Mouse (Mus musculus) cortical plate, adult 2 months (tissue): Measurements from ENCODE around the gene Pip5kl1. TPM values are rescaled to one million over a fixed set of nuclear protein-coding genes. Genes with fewer than 3 reads are reported as not detected.

ENCODE experiments used
- H3K27ac ChIP-seq: fragments of 200-500 bp; 2 replicates; pipeline ENCODE4 v1.5.1; 2012; ENCODE audit warnings: low read length, control low read depth, inconsistent platforms; ENCODE audit not compliant: insufficient read depth
- H3K4me1 ChIP-seq: fragments of 200-500 bp; 2 replicates; pipeline ENCODE4 v1.6.1; 2011; ENCODE audit warnings: low read length; ENCODE audit not compliant: control insufficient read depth, insufficient read depth
- H3K4me3 ChIP-seq: fragments of 200-500 bp; 2 replicates; pipeline ENCODE4 v1.5.1; 2011; ENCODE audit warnings: mild to moderate bottlenecking, low read length, control low read depth; ENCODE audit not compliant: insufficient read depth
- CTCF ChIP-seq: fragments of 200-500 bp; IDR thresholded peaks from 2 replicates; pipeline ENCODE4 v1.5.1; 2011; ENCODE audit warnings: mild to moderate bottlenecking, control low read depth, low read length; ENCODE audit not compliant: insufficient read depth; ENCODE audit errors: extremely low read depth
- POLR2A ChIP-seq: fragments of 200-500 bp; IDR thresholded peaks from 2 replicates; pipeline ENCODE4 v1.6.1; 2011; ENCODE audit warnings: mild to moderate bottlenecking, low read length, control low read depth; ENCODE audit not compliant: insufficient read depth; ENCODE audit errors: extremely low read depth
- polyA plus RNA-seq: library from polyadenylated mRNA; depleted of rRNA; stranded (reverse); fragments of >200 nt; gene quantifications from 2 replicates; pipeline ENCODE4 v1.2.3, GENCODE M21; 2012

Pip5kl1 gene
- polyA plus RNA-seq, 1 experiment: 31.3 TPM

GRCm38 (mm10) chr2:32536086-32536633, 38.4 kb upstream of the Pip5kl1 start:
- TF ChIP-seq POLR2A: no peak
- TF ChIP-seq CTCF: no peak
- Histone ChIP-seq H3K4me3 (peak overlapping the region; percentile 67), H3K4me1 (peaks cover 4% of the 10 kb centered on the region; the same call in 1 of the 2 replicates), H3K27ac (peak overlapping the region; percentile 99; the same call in 1 of the 2 replicates)

GRCm38 (mm10) chr2:32536634-32537359, 37.8 kb upstream of the Pip5kl1 start:
- Histone ChIP-seq H3K27ac (peak overlapping the region; percentile 99; the same call in 1 of the 2 replicates), H3K4me3 (peak overlapping the region; percentile 67), H3K4me1 (peaks cover 4% of the 10 kb centered on the region; the same call in 1 of the 2 replicates)
- 0 out of 2 replicates have a peak, but pooled peaks have one; percentile 12 for TF ChIP-seq POLR2A
- TF ChIP-seq CTCF: no peak

DNA sequence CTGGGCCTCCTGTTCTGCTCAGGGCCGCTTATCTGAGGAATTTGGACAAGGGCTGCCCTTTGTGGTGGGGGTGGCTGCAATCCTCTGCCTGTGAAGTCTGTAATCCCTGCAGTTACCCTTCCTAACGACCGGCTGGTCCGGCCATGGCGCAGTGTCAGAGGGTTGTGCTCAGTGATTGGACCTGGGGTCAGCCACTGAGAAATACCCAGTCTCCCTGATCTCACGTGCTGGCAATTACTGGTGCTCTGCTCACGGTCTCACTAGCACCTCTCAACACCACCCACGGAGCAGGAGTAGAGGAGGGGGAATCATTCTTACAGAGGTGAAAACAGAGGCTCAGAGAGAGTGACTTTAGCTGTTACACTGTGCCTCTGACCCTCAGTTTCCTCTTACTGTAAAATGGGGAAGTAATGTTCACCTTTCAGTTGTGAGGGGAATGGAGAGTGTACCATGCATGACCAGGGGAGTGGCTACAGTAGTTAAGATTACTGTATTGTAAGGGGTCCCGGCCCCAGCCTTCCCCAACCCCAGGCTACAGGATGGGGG, 37.2 kb upstream of the Pip5kl1 start:
- TF ChIP-seq POLR2A (no peak), CTCF (no peak)
- Histone ChIP-seq H3K27ac (no peak overlapping the region), H3K4me3 (peak overlapping the region; percentile 67), H3K4me1 (peaks cover 4% of the 10 kb centered on the region; the same call in 1 of the 2 replicates)

DNA sequence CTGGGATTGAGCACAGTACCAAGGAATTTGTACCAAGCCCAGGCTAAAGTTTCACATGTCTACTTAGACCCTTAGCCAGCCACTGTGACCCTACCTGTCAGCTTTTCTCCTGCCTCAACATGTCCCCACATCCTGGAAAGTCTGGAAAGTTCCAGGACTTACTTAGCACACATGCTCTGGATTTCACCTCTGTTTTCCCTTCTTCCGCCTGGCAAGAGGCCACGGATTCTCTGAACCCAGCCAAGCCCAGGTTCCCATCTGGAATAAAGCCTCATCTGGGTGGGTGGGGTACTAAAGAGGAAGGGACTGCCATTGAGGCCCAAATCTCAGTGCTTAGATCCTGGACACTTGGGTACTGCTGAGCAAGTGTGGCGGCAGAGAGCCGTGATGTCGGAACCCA, 36.7 kb upstream of the Pip5kl1 start:
- TF ChIP-seq CTCF (no peak), POLR2A (no peak)
- Histone ChIP-seq H3K4me3 (peak overlapping the region; percentile 67), H3K27ac (no peak overlapping the region), H3K4me1 (peaks cover 4% of the 10 kb centered on the region; the same call in 1 of the 2 replicates)

DNA sequence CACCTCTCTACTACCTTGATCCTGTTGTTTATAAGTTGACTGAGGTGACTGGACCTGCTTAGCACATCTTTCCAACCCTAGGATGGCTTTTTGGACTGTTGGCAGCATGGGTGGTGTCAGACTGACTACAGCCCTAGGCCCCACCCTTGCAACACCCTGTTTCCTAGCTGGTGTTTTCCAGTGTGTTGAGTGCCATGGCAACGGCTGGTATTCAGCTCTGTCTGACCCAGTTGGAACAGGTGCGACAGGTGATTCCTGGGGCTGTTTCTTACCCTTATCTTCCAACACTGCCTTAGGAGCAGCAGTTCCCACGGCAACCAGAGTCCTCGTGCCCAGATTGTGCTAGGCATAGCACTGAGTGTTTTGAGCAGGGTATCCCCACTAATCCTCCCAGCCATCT, 36.1 kb upstream of the Pip5kl1 start:
- H3K4me3 ChIP-seq: peak overlapping the region; percentile 67; the same call in 1 of the 2 replicates
- no peak for TF ChIP-seq CTCF
- H3K27ac ChIP-seq: no peak overlapping the region
- peaks cover 4% of the 10 kb centered on the region; the same call in 1 of the 2 replicates for H3K4me1 ChIP-seq

GRCm38 (mm10) chr2:32539452-32539981, 35.1 kb upstream of the Pip5kl1 start:
- TF ChIP-seq CTCF: no peak
- Histone ChIP-seq H3K4me1 (peaks cover 4% of the 10 kb centered on the region; the same call in 1 of the 2 replicates), H3K4me3 (no peak overlapping the region), H3K27ac (no peak overlapping the region)

DNA sequence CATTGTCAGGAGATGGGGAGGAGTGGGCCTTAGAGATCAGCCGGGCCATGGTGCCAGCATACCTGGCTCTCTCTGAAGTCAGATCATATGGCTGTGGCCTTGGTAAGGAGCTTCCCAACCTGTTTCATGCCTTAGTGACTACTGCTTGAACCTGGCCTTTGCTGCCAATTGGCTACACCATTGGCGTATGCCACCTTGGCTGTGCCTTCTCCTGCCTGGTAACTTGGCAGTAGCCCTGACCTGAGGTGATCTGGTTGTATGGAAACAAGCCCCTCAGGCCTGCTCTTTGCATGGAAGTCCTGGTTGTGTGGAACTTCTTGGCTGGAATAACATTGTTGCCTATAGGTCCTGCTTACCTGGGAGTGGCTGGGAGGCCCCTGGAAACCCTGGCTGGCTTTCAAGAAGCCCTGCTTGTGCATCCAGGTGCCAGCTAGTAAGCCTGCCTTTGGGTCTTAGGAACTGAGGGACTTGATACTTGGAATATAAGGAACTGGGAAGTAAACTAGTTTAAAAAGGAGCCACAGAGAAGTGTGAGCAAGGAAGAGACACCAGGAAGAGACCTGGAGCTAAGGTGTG, 33.2 kb upstream of the Pip5kl1 start:
- no peak for TF ChIP-seq CTCF
- TF ChIP-seq POLR2A: no peak
- Histone ChIP-seq H3K27ac (0 out of 2 replicates have a peak overlapping the region, but pooled peaks have one; percentile 32), H3K4me1 (peaks cover 4% of the 10 kb centered on the region; the same call in 1 of the 2 replicates), H3K4me3 (no peak overlapping the region)

DNA sequence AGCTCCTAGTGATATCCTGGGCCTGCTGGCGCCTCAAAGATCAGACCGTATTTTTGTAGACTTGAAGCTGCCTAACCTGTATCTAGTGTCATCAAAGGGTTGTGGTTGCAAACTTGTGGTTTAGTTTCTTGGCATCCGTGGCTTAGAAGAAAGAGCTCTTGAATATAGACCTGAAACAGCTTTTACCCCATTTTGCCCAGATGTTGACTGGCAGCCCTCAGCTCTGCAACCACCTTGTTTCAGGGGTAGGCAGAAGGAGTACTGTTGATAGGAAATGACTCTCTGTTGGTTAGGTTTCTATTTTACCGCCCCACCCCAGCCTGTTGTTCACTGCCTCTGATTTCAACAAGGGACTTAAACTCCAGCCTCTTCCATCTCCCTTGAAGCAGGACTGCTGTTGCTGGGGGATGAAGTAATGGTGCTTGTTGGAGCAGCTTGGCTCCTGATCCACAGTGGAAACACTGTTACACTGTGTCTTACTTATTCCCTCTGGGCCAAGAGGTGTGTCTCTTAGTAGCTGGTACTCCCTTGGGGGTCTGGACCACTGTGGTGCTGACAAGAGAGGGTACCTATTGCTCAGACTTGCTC, 32.5 kb upstream of the Pip5kl1 start:
- H3K27ac ChIP-seq: peak overlapping the region; percentile 51; the same call in 1 of the 2 replicates
- H3K4me1 ChIP-seq: peaks cover 4% of the 10 kb centered on the region; the same call in 1 of the 2 replicates
- H3K4me3 ChIP-seq: no peak overlapping the region
- no peak for TF ChIP-seq CTCF

DNA sequence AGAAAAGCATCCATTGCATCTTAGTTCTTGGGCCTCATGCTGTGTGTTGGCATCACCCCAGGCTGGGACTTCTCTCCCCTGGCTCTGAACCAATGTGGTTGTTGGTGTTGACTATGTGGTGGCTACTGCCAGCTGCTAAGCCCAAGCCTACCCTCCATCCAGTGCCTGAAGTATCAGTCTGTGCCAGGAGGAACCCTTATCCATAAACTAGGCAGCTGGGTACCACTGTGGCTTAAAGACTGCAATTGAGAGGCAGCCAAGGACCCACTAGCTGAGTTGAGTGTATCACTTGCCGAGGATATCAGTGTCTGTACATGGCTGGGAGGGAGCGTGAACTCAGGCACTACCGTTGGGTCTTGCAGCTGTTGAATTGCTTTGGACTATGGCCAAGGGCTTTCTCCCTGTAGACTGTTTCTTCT, 31.6 kb upstream of the Pip5kl1 start:
- Histone ChIP-seq H3K4me3 (no peak overlapping the region), H3K4me1 (peaks cover 4% of the 10 kb centered on the region; the same call in 1 of the 2 replicates), H3K27ac (peak overlapping the region; percentile 13; the same call in 1 of the 2 replicates)
- no peak for TF ChIP-seq CTCF
- no peak for TF ChIP-seq POLR2A
